Mouse (Mus musculus): ENCODE measurements at regions not wholly inside any gene's neighbourhood (a gene's known extent, or its start where the extent isn't known, plus 50 kb on each side); places are given as distances from the start of the nearest gene placed in this dataset.
"Not testable (repeated sequence)": the region's sequence is repeated elsewhere in the genome, so short reads cannot be mapped to it uniquely, and the experiment has no call there.

- no peak for DNase-seq (ENCODE audit: extremely low spot score in 1 of 2, low spot score in 2 of 2)
- intact Hi-C loops (cut with DNase I), result no loop called here
Observed at GRCm38 (mm10) chr2:17902616-17903015, 94.1 kb downstream of the H2al2a start.

DNA sequence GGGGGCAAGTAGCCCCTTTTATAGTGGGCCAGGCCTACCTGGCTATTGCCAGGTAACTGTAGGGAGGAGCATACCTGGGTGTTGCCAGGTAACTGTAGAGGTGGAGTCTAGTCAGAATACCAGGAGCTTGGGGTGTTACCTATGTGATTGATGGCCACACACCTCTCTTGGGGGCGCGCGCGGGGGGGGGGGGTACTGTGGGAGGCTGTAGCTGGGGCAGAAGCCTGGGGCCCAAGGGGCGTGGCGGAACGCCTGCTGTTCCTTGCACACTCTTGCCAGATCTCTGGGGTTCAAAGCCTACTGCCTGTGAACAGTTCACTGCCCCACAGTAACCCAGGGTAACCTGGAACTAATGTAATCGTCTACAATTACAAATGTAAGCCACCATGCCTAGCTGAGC lies 96.6 kb downstream of the H2al2a start:
- intact Hi-C loops (cut with DNase I), result no loop called here

GRCm38 (mm10) chr2:17898780-17899179 lies 98.0 kb downstream of the H2al2a start:
- no peak for DNase-seq (ENCODE audit: extremely low spot score in 1 of 2, low spot score in 2 of 2)
- intact Hi-C loops (cut with DNase I), result no loop called here

More for the DNA sequence above, 96.6 kb downstream of the H2al2a start:
- DNase-seq (ENCODE audit: extremely low spot score in 1 of 2, low spot score in 2 of 2), result no peak

DNA sequence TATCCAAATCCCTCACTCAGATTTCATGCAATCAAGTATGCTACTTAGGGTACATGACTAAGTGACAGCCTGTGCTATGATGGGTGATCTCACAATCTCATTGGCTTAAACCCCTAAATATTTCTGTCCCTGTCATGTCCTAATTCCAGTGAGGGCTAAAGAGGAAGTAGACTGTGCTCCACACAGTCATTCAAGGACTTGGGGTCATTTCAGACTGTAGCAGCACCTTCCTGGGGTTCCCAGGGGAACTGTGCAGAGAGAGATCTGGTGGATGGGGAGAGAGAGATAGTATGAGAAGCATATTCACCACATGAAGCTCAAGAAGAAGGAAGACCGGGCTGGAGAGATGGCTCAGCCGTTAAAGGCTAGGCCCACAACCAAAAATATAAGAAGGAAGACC lies 100.7 kb downstream of the H2al2a start:
- intact Hi-C loops (cut with DNase I), result no loop called here

GRCm38 (mm10) chr2:17892661-17893060 lies 104.1 kb downstream of the H2al2a start:
- intact Hi-C loops (cut with DNase I); DNase-seq (ENCODE audit: extremely low spot score in 1 of 2, low spot score in 2 of 2): not testable (repeated sequence)

More for the DNA sequence above, 100.7 kb downstream of the H2al2a start:
- DNase-seq (ENCODE audit: extremely low spot score in 1 of 2, low spot score in 2 of 2), result no peak

DNA sequence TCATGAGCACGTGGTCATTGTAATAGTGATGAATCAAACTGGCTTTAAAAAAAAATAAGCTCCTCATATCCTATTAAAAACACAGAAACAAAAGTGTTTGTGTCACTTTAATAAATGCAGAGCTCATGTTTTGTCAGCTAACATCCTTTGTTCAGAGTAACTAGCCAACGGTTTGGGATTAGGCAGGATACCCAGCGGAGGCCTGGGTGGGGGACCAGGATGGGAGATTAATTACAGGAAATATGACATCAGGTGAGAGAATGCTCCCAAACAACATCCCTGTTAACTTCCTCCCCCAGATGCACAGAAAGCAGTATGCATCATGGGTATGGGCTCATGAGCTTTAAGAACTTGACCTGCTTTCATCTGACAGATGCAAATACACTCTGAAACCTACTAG lies 109.1 kb downstream of the H2al2a start:
- intact Hi-C loops (cut with DNase I), result no loop called here
- DNase-seq (ENCODE audit: extremely low spot score in 1 of 2, low spot score in 2 of 2), result peak in 1 of 2 experiments; percentile 60

DNA sequence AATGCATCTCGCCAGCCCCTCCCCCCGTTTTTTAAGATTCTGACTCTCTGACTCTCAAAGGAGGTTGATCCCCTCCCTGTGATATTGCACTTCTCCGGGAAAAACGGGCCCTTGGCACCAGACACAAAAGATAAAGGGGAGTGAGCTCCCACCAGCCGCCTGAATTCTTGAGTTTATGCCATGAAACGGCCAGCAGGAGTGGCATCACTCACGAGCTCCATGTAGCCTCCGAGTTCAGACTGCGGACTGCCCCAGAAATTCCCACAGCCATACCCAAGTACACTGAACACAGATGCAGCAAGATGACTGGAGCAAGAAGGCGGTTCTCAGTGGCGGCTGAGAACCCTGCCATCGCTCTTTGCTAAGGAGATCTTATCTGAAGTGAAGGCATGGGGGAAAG lies 114.4 kb downstream of the H2al2a start:
- no peak for DNase-seq (ENCODE audit: extremely low spot score in 1 of 2, low spot score in 2 of 2)
- intact Hi-C loops (cut with DNase I), result no loop called here

GRCm38 (mm10) chr2:17880800-17881717 lies 115.7 kb downstream of the H2al2a start:
- DNase-seq (ENCODE audit: extremely low spot score in 1 of 2, low spot score in 2 of 2), result no peak
- intact Hi-C loops (cut with DNase I), result no loop called here

GRCm38 (mm10) chr2:17877901-17878300 lies 118.9 kb downstream of the H2al2a start:
- intact Hi-C loops (cut with DNase I), result no loop called here
- no peak for DNase-seq (ENCODE audit: extremely low spot score in 1 of 2, low spot score in 2 of 2)

DNA sequence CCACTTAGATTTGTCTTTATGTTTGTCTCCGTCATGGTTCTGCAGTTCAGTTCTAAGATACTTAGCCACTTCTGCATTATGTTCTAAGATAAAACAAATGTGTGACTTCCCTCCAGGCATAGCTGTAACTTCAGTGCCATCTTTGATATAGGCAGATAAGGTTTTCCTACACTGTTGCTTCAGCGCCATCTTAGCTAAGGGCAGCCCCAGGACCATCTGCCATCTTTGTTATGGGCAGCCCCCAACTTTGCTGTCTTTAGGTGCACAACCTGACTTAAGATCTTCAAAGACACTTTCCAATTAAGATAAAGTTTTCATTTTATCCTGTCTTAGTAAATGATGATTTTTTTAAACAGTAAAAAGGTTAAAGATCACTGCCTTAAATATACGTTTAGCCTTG lies 119.8 kb downstream of the H2al2a start:
- intact Hi-C loops (cut with DNase I), result no loop called here
- DNase-seq (ENCODE audit: extremely low spot score in 1 of 2, low spot score in 2 of 2), result no peak

GRCm38 (mm10) chr2:17876155-17876554 lies 120.6 kb downstream of the H2al2a start:
- no peak for DNase-seq (ENCODE audit: extremely low spot score in 1 of 2, low spot score in 2 of 2)

DNA sequence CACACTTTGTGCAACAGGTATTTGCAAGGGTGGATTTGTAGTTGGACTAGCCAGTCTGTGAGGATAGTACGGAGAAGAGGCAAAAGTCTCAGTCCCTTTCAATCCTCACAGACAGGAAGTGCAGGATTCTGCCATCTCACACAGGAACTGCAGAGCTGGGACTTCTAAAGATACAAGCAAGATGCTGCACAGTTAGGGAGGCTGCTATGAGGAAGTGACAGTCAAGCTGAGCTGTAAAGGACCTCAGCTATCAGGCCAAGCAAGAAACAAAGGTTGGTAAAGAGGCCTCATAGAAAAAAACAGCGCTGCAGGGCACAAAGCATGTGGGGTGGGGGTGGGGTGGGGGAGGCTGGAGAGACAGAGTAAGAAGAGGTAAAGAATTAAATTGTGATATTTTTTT lies 126.2 kb downstream of the H2al2a start:
- no peak for DNase-seq (ENCODE audit: extremely low spot score in 1 of 2, low spot score in 2 of 2)
- intact Hi-C loops (cut with DNase I), result no loop called here

More at GRCm38 (mm10) chr2:17876155-17876554, 120.6 kb downstream of the H2al2a start:
- intact Hi-C loops (cut with DNase I), result no loop called here

DNA sequence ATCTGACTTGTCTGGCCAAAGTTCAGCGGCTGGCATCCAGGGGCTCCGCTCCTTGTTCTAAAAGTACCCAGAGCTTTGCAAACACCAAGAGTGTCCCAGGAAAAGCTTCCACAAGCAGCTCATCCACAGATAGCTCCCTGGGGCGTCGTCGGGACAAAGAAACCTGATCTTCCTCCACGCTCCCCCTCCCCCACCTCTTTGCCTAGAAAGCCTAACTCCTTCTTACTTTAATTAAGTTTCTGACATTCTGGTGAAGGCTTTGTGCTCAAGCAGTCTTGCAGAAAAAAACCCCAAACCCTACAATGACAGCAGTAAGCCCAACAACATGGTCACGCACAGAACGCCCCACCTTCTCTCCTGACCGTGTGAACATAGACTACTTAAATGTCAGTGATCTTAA lies 128.6 kb downstream of the H2al2a start:
- intact Hi-C loops (cut with DNase I), result no loop called here
- DNase-seq (ENCODE audit: extremely low spot score in 1 of 2, low spot score in 2 of 2), result no peak

- no peak for DNase-seq (ENCODE audit: extremely low spot score in 1 of 2, low spot score in 2 of 2)
- intact Hi-C loops (cut with DNase I), result no loop called here
Observed at GRCm38 (mm10) chr2:17867341-17867740, 129.4 kb downstream of the H2al2a start.

DNA sequence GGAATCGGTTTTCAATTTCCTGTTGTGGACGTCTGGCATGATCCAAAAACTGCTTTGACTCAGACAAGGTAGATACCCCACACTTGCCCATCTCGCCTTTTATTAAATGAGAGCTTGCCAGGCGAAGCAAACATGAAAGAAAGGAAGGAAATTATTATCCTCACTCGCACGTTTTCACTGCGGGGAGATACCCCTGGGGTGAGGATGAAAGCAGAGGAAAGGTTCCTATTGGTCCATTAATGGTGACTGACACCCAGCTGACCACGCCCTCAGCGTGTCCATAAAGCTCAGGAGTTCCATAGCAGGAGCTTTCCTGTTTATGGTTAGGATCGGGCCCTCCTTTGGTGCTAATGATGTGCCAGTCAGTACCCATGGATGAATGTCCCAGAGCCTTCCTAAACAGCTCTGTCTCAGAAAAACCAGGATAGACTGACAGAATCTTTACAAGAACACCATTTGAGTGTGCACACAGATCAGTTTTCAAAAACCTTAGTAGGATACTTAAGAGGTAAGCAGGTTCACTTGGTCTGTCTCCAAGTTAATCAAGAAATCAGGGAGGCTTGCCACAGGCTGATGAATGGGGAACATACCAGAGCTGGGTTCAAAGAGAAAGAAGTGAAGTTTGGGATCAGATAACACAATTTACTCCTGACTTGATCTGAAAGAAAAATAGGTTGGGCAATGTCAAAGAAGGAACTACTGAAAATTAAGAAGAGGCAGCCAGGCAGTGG lies 130.7 kb upstream of the Nebl start:
- intact Hi-C loops (cut with DNase I), result no loop called here
- no peak for DNase-seq (ENCODE audit: extremely low spot score in 1 of 2, low spot score in 2 of 2)

GRCm38 (mm10) chr2:17860922-17861559 lies 129.8 kb upstream of the Nebl start:
- DNase-seq (ENCODE audit: extremely low spot score in 1 of 2, low spot score in 2 of 2), result no peak
- intact Hi-C loops (cut with DNase I), result no loop called here

DNA sequence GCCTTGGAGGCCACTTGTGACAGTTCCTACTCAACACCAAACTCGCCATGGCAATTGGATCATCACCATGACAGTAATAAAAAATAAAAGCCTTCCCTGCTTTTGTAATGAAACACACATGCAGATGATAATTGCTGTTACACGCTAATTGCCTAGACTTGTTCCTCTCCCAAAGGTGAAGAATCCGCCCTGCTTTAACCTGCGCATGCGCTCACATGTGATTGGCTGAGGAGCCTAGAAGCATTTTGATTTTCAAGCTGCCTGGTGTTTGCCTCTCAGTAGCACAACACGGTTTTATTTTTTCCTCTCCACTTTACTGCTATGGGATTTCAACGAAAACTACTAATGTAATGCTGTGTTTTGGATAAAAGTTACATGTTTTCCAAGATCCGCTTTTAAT lies 128.0 kb upstream of the Nebl start:
- DNase-seq (ENCODE audit: extremely low spot score in 1 of 2, low spot score in 2 of 2), result no peak
- intact Hi-C loops (cut with DNase I), result loop anchor here (10.0 kb wide), 1 partner anchor 166 kb away; no protein-coding TSS in a partner anchor

GRCm38 (mm10) chr2:17858326-17858725 lies 127.1 kb upstream of the Nebl start:
- no peak for DNase-seq (ENCODE audit: extremely low spot score in 1 of 2, low spot score in 2 of 2)
- intact Hi-C loops (cut with DNase I), result loop anchor here (10.0 kb wide), 1 partner anchor 166 kb away; no protein-coding TSS in a partner anchor

- intact Hi-C loops (cut with DNase I), result loop anchor here (10.0 kb wide), 1 partner anchor 169 kb away; no protein-coding TSS in a partner anchor
Observed at GRCm38 (mm10) chr2:17855566-17856264, 124.5 kb upstream of the Nebl start.

More at GRCm38 (mm10) chr2:17855566-17856264, 124.5 kb upstream of the Nebl start:
- DNase-seq (ENCODE audit: extremely low spot score in 1 of 2, low spot score in 2 of 2), result no peak
